Mouse (Mus musculus): ENCODE measurements at regions not wholly inside any gene's neighbourhood (a gene's known extent, or its start where the extent isn't known, plus 50 kb on each side); places are given as distances from the start of the nearest gene placed in this dataset.

DNA sequence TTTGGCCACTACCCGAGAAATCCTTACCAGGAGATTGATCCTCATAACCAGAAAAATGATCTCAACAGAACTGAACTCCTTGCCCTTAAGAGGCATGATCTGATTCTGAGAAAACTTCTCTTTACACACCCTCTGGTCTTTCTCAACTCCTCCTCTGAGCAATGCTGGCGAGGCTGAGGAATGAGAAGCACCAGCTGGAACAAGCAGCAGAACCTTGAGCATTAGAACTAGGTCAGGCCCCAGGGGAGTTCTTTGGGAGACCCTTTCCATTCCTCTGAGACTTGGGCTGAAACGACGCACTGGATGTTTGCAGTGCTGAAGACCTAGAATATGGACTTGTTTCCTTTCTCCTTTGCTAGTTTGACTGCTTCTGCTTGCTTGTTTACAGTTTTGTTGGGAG lies 224.6 kb upstream of the Ar start:
- DNase-seq, result peak; percentile 38

DNA sequence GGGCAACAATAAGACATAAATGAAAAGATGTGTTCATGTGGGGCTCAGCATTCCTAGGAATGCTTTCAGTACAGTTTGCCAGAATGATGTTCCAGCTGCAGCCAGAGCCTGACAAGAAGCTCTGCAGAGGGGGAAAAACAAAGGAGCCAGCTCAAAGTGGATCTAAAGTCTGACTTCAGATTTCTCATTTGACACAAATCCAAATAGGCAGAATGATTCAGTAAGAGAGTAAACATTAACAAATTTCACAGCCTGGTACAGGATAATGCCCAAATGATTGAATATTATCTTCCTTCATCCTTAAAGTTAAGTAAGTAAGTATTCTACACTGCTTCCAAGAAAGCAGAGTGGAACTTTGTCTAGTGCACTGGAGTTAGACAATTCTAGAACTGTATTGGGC lies 224.2 kb upstream of the Ar start:
- no peak for DNase-seq

DNA sequence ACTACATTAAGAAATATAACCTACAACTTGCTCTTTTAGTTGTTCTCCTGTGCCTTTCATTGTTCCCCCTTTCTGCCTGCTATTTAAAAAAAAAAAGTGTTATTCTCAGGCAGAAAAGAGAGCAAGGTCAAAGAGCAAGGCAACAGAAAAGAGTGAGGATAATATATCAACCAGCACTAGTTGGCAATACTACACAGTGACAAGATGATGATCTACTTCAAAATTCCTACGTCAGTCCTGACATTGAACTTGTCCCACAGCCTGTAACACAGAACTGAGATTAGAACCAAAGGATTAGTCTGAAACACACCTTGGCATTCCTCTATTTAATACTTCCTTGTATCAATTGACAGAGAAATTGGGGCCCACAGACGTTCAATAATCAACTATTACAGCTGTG lies 222.8 kb upstream of the Ar start:
- DNase-seq, result no peak

All from heart, postnatal 4 days (tissue).